Mouse (Mus musculus): ENCODE results near the gene Atxn1.

The Atxn1 gene

GRCm38 (mm10) chr13:45964853-45965593 is at the start of gene Atxn1:
Gene Atxn1 (minus strand): TSS chr13:45965008.
- peak; percentile 57 for DNase-seq

DNA sequence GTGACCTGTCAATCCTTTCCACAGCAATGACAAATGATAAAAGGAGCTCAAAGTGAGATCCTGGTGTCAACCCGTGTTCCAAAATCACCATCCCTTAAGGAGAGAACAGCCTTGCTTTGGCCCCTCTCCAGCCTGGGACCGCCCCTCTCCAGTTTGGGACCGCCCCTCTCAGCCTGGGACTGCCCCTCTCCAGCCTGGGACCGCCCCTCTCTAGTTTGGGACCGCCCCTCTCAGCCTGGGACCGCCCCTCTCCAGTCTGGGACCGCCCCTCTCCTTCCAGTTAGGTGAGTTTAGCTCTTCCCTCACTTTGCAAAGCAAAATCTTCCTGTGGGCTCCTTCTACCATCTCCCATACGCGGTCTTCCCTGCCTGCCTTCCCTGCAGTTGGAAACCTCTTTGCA is 46.4 kb upstream of the Atxn1 start:
- peak; percentile 17 for DNase-seq

DNA sequence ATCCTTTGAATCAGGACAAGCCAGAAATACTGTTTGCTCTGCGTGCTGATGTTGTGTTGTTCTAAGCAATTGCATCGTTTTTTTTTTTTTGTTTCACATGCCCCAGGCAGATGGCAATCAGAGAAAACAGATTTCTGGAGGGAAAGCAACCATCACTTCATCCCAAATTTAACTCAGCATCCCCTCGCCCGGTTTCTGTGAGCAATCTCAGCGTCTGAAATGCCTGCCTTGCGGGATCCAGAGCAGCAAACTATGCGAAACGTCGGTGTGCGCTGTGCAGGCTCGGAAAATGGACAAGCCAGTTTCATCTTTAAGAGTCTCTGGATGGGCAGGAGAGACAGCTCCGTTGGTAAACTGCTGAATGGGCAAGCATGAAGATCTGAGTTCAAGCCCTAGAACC is 45.3 kb upstream of the Atxn1 start:
- DNase-seq = no peak

DNA sequence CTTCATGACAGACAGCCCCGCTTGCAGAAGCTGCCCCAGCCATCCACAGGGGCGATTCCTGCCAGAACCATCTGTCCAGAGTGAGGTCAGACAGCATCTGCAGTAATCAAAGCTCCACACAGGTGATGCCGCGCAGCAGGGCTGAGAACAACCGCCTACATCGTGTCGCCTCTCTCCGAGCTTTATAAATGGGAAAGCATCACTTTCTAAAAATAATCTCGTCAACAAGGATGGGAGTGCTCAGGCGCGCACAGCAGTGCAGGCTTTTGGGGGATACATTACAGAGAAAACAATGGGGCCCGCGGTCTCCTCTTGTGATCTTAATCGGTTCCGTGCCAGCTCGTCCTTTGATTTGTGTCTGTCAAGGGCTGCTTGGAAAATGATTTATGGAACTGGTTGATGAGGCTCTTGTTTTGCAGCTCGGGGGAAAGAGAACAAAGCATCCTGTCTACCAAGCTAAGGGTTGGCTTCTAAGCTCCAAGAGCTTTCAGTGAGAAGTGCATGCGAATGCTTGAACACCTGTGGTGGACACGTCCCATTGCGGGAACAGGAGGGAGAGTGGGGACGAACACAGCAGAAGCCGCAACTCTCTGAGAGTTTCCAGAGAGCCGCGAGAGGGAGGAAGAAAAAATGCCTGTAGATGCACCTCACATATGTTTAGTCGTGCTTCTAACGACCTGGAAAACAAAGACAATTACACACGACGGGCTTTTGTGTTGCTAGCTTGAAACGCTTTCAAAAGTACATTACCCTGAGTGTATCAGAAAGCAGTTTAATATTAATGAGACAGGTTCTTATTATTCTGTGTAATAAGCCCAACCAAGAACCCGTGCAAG is 44.2 kb upstream of the Atxn1 start:
- no peak for DNase-seq

DNA sequence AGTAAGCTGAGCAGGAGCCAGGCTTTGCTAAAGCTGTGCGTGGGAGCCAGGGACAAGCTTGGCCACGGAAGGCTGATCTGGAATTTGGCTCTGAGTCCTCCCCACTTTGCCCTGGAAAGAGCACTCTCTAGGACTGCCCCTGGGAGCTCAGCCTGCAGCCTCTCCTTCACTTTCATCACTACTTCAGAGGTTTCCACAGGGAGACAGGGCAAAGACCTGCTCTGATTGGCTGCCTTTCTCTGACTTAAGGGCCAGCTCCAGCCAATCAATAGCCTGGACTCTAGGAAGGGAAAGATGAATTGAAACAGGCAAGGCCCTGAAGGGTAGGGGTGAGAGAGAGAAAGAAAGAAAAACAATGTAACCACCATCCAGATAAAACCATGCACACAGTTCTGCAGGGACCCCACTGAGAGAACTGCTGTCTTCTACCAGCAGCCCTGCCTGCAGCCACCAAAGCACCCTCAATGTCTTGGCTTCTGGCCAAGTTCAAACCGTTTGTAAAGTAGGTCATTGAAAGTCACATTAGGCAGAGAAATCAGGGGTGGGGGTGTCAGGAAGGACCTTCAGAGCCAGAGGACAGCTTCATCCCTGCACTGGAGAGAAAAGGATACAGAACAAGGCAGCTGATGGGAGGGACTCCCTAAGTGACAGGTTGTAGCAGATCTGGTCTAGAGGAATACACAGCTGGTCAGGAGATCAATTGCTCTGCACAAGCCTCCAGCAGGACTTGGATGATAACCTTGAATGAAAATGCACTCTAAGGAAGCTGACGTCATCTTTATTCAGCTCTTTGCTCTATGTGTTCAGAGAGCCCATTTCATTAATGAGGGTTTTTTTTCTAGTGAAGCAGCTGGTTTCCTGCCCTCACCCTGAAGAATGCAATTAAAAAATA is 41.6 kb upstream of the Atxn1 start:
- DNase-seq = no peak

- no peak for DNase-seq
Observed at GRCm38 (mm10) chr13:46005656-46006055, 40.8 kb upstream of the Atxn1 start.

- DNase-seq = no peak
Observed at GRCm38 (mm10) chr13:46001356-46001755, 36.5 kb upstream of the Atxn1 start.

- DNase-seq = no peak
Observed at GRCm38 (mm10) chr13:45992953-45993352, 28.1 kb upstream of the Atxn1 start.

DNA sequence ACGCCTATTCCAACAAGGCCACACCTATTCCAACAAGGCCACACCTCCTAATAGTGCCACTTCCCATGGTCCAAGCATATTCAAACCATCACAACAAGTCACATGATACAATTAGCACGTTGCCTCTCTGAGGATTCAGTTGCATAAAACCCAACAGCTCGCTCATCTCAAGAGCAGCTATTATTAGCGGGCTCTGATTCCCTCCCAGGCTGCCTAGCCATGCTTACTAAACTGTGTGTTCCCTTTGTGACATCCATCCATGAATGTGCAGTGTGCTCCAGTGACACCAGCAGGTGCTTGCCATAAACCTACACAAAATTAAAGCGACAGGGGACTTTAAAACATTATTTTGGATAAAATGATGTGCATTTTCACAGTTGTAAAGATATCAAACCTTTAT is 25.7 kb upstream of the Atxn1 start:
- no peak for DNase-seq

DNA sequence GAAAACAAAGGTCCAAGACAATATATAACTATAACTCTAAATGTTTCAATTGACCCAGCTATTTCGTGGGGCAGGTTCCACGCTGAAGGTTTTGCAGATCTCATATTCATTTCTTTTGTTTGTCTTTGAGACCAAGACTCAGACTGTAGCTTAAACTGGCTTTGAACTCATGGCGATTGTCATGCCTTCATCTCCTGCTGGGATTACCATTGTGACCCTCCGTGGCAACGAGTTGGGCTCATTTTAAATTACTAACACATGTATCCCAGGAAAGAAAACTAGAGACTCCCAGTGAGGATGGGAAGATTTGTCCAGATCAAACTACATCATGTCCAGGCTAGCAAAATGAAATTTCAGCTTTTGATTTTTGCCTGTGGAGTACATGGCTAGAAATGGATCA is 14.4 kb upstream of the Atxn1 start:
- DNase-seq = no peak

DNA sequence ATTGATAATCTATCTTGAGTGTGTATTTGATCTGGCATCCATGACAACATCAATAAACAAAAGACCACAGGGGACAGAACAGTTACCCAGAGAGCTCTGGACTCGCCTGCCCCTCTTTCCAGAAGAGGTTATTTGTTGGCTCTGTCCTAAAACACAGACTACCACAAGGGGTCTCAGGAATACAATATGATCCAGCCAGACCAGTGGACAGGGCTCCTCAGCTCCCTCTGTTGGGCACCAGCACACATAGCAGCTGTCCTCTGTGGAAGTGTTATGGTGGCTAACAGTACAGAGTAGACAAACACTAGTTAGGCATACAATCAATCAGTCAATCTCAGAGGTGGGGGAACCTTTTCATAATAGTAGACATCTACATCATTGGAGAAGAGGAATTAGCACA is 12.1 kb upstream of the Atxn1 start:
- DNase-seq = peak; percentile 66

- DNase-seq = no peak
Observed at GRCm38 (mm10) chr13:45974651-45975050, 9.8 kb upstream of the Atxn1 start.

DNA sequence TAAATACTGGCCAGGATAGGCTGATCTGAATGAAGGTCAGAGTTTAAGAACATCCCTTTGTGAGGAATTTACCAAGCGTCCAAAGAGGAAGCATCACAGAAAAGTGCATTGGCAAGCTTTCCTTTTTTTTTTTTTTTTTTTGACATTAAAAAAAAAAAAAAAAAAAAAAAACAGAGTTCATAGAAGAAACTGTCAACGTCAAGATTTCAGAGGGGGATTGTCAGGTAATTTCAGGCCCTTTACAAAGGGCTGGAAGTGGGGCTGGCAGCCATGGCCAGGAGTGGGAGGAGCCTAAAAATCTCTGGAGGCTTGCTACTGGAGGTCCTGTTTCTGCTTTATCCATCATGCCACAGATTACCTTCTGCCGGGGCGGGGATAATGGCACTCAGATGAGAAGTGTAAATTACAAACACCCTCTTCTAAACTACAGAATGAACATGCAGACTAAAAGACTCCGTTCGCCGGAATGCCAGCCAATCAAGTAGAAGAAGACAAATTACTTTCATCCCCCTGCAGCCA is 9.2 kb upstream of the Atxn1 start:
- no peak for DNase-seq

- no peak for DNase-seq
Observed at GRCm38 (mm10) chr13:45970920-45971536, 6.2 kb upstream of the Atxn1 start.

DNA sequence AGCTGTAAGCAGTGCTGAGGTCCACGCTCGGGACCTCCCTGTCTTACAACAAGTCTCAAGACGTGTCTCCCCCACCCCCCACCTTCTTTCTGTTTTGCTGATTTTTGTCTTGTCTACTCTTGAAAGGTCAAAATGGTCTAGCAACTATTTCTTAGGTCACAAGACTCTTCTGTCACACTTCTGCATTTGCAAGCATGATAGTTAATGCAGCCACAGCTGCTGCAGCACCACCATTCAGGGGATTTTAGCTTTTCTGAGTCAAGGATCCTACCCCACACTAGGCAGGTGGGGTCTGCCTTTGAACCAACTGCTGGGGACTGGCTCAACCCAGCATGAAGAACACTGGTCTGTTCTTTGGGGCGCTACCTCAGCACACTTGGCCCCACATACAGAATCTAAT is 3.4 kb upstream of the Atxn1 start:
- no peak for DNase-seq

- no peak for DNase-seq
Observed at GRCm38 (mm10) chr13:45967371-45967770, 2.6 kb upstream of the Atxn1 start.

GRCm38 (mm10) chr13:45966586-45966985 is 1.8 kb upstream of the Atxn1 start:
- no peak for DNase-seq

DNA sequence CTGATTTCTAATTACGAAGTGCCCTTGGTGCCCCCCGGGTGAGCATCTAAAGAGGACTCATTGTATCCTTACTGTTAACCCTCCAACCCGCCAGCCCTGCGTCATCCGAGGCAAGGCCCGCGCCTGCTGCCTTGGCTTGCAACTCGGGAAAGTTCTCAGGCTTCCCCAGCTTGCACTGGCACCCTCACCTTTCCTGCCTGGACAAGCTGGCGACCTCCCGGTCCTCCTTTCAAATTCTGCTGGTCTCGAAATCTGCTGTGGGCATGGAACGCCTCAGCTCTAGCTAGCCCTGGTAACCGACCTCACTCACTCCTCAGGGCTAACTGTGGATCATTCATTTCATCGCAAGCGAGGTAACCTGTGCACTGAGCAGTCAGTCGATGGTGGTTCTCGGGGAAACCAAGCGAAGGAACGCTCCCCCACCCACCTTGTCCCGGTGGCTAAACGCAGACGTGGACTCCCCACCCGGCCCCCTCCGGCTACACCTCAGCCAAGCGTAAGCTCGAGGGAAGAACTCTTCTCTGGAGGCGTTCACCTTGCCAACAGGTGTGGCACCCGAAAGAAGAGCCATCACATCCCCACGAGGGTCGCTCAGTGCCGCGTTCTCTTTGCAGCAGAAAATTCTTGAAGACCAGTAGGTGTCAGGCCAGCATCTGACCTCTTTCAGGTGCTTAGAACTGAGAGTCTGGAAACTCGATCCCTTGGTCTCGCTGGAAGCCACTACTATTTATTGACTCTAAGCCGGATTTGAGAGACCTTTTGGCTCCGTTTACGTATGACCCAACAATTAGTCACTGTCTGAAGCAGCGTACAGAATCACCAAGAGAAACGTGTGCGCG is 1.0 kb upstream of the Atxn1 start:
- peak; percentile 57 for DNase-seq

GRCm38 (mm10) chr13:45964331-45964852 is 416 bp downstream of the Atxn1 start:
- DNase-seq = peak; percentile 65

GRCm38 (mm10) chr13:45963497-45964330 is 1.1 kb downstream of the Atxn1 start:
- peak; percentile 81 for DNase-seq
